Mouse (Mus musculus): ENCODE data around the gene 1700018B08Rik.

1700018B08Rik gene

DNA sequence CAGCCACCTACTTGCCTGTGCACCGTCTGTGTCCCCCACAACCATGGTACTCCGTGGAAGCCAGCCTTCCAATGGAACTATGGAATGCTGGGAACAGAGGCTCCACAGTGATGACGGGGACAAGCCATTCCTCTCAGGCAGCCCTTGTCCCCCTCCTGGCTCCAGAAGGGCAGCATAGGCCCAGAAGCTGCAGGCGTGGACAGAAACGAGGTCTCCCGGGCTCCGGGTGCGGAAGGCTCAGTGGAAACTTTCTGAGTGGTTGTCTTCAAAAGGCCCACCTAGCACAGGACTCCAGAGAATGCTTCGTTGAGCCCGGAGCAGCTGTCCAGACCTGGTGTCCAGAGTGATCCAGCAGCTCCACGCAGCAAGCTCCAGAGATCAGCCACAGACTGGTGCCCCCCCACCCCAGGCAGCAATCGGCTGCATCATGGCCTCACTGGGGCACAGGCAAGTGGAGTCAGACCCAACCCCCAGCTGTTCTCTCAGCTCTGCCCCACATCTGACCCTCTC is at the start of gene 1700018B08Rik:
TSS of gene 1700018B08Rik (minus strand) at position 45 of the 510 bp plus-strand sequence.
- no peak for DNase-seq (ENCODE audit: low read depth, low spot score)

DNA sequence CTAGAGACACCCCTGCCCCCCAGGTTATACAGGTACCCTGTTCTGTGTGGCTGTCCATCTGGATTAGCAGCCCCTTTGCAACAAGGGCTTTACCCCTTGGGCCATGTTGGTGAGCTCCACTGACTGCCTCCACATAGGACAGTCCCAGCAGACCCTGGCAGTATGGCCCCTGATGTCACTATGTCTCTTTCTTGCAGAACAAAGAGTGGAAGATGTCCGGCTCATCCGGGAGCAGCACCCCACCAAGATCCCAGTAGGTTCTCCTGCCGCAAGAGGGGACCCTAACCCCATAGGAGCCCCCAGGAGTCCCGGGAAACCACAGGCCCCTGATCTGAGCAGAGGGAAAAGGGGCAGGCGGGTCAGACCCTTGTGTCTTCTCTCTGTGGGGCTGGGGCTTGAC is 49.2 kb upstream of the 1700018B08Rik start:
- DNase-seq (ENCODE audit: low read depth, low spot score): no peak

DNA sequence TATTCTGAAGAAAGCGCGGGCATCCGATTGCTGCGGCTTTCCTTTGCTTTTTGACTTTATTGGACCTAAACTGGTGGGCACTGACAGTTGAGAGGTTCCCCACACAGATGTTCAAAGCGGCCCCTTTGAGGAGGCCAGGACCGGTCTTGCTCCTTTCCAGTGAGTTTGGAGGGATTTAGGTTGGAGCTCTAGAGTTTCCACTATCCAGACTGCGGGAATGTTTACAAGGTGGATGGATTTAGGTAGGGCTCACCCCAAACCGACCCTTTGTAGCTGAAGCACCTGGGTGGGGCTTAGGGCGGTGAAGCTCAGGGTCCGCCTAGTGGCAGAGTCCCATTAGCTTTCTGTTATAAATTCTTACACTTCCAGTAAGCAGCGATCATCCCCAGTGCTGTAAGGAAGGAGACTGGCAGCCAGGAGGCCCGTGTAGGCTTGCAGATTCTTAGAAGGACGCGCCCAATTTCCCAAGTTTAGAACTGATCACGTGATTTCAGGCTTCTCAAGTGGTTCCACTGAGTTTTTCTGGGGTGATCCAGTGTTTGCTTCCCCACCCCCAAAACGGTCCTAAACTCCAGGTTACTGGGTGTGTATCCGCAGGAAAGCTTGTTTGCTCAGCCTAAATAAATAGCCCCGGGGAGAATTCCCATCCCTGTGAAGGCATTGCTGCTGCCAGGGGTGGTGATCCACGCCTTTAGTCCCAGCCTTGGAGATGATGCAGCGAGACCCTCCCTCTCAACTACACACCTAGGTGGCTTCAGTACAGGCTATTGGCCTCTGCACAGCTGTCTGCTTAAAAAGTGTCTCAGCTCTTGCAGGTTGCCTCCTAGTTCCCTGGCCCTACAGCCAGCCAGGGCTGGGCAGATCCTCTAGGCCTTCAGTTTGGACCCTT is 47.3 kb upstream of the 1700018B08Rik start:
- DNase-seq (ENCODE audit: low read depth, low spot score): no peak

DNA sequence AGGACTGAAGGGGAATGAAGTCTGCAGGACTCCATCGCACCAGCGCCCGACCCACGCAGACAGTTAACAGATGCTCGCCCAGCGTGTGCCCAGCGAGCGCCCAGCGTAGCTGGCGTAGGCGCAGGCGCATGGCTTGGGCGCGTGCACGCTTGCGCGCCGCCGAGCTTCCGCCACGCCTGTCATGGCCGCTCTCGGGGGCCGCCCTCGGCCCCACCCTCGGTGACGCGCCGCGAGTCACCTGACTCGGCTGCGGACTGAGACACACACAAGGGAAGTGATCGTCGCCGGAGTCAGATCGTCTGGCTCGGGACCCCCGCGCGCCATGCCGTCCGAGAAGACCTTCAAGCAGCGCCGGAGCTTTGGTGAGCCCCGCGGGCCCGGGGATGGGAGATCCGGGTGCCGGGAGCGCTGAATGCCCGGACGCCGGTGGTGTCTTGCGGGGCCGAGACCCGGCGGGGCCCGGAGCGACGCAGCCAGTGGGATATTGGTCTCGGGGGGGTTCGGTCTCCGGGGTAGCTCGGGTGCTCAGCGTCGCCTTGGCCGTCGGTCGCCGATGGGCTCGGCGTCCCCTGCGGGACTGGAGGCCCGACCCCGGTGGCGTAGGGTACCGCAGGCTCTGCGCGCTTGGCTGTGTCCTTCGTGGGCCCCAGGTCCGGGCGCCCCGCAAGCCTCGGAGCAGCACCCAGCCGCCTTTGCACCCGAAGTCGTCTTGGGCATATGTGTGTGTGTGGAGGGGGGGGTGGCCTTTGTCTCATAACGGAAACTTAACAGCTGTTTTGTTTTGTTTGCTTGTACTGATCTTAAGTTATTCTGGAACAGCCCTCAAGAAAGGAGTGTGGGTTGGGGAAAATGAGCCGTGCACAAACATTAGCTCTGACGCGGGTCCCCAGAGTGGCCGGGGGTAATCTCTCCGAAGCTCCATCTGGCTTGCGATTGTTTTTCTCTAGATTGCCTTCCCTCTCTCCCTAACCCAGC is 46.4 kb upstream of the 1700018B08Rik start, which contains the start of gene Map1lc3b:
TSS of gene Map1lc3b (plus strand) at position 159 of the 975 bp plus-strand sequence.
- peak; percentile 89 for DNase-seq (ENCODE audit: low read depth, low spot score)

DNA sequence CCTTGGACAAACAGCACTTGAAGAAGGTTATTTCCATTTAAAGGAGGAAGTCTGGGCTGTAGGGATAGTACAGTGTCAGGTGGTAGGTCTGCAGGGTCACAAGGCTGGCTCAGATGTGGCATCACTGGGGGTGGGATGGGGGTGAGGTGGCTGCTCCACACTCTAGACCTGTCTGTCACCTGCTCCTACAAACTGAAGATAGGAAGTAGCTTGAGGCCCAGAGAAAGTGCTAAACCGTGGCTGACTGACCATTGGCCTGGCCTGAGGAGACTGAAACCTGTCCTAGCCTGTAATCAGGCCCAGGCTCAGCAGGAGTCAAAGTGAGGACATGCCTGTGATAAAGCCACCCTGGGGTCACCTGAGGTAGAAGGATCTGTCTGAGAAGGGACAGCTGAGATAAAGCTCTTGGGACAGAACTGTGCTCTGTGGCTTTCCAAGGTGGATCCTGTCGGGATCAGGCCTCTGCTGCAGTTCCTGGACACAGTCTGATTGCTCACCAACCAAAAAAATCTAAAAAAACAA is 45.1 kb upstream of the 1700018B08Rik start:
- no peak for DNase-seq (ENCODE audit: low read depth, low spot score)

DNA sequence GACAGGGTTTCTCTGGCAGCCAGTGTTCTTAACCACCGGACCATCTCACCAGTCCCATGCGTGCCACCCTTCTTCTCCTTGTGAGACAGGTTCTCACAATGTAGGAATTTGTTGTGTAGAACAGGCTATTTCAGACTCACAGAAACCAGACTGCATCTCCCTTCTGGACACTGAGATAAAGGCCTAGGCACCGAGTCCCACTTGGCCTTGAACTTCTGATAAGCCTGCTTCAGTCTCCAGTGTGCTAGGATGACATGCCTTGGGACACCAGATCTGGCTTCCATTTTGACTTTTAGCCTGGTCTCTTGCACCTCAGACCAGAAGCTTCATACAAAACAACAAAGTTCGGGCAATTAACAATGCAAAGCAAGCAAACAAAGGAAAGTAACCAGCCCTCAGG is 44.6 kb upstream of the 1700018B08Rik start:
- no peak for DNase-seq (ENCODE audit: low read depth, low spot score)

DNA sequence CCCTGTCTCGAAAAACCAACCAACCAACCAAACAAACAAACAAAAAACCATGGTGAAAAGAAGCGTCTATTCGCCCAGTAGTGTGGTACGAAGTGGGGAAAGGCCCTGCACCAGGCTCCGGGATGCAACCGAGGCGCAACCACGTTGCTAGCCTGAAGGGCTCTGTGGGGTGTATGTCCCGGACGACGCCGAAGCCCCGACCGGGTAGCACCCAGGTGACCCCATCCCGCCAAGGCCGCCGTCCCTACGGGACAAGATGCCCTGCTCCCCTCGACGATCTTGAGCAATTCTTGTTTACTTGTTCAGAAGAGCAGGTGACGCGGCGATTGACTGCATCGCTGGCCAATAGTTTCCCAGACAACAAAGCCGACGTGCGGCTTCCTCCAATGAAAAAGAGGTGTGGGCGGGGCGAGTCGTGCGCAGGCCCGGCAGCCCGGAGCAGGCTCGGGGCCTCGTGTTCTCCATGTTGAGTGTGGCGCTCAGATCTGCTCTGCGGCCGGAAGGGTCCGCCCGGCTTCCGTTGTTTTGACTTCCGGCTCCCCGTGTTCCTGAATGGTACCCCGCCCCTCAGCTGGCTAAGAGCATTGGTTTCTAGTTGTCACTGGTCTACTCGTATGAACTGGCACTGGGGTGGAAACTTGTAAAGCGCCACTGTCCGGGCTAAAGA is 41.2 kb upstream of the 1700018B08Rik start:
- peak; percentile 99 for DNase-seq (ENCODE audit: low read depth, low spot score)

DNA sequence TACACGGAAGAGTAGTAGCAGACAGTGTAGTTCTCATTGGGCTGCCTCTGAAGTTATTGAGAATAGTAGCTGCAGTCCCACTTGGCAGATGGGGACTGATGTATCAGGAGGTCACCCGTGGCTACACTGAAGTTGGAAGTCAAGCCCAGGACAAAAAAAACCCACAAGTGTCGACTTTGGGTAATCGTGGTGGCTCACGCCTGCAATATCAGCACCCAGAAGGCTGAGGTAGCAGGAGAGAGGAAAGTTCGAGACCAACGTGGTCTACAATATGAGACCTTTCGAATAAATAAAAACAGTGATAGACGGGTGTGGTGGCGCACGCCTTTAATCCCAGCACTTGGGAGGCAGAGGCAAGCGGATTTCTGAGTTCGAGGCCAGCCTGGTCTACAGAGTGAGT is 40.6 kb upstream of the 1700018B08Rik start:
- DNase-seq (ENCODE audit: low read depth, low spot score): no peak

DNA sequence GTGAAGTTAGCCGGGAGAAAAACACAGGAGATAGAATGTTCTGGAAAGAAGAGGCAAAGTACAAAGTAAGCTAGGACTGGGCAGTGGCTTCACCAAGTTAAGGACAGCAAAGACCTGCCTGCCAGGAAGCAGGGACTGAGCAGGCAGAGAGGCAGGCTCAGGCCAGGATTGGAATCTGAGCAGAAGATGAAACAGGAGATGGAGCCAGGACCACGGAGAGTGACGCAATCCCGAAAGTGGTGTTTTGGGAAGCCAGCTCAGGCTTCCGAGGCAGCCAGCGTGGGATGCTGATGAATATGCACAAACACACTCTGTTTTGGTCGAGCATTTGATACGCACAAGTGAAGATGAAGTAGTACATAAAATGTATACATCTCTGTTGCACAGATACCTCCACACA is 39.5 kb upstream of the 1700018B08Rik start:
- DNase-seq (ENCODE audit: low read depth, low spot score): no peak

DNA sequence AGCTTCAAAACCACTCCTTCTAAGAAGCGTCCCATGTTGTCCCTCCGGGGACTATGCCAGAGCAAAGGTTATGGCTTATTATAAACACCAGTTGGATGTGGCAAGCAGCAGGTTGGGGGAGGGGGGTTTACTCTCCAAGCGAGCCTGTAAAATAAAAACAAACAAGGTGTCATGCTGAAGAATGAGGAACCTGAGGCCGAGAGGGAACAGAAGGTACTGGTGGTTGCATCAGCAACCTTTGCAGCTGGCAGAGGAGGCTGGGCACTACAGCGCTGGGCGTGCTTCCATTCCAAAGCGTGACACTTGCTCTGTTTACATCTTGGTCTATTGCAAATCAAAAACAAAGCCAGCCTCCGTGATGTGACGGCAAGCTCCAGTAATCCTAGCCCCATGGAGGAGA is 36.3 kb upstream of the 1700018B08Rik start:
- no peak for DNase-seq (ENCODE audit: low read depth, low spot score)

DNA sequence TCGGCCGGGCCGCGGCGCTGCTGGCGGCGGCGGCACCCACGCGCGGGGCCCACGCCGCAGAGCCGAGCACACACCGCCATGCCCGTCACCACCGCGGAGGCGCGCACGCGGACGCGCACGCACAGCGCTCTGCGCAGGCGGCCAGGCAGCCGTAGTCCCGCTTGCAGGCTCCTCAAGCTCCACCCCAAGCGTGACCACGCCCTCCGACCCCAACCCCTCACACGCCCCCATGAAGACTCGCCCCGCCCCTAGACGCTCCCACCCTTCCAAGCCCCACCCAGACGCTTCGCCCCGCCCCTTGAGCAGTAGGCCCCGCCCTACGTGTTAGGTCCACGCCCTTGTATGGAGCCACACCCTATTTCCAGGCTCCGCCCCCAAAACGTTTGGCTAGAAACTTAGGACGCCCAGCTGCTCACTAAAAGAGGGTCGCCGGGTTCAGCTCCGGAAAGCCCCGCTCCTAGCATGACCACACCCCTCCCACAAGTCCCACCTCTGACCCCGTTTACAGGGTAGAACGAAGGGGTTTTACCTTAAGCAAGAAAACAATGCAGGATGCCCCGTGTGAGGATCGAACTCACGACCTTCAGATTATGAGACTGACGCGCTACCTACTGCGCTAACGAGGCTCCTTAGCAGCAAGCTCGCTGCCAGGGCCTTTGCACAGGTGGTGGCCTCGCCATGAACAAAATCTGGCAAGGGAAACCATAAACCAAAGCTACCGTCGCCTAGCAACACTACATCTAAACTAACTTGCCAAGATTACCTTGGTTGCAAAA is 34.7 kb upstream of the 1700018B08Rik start, which contains the start of gene Fbxo31:
TSS of gene Fbxo31 (minus strand) at position 131 of the 776 bp plus-strand sequence.
- peak; percentile 94 for DNase-seq (ENCODE audit: low read depth, low spot score)

DNA sequence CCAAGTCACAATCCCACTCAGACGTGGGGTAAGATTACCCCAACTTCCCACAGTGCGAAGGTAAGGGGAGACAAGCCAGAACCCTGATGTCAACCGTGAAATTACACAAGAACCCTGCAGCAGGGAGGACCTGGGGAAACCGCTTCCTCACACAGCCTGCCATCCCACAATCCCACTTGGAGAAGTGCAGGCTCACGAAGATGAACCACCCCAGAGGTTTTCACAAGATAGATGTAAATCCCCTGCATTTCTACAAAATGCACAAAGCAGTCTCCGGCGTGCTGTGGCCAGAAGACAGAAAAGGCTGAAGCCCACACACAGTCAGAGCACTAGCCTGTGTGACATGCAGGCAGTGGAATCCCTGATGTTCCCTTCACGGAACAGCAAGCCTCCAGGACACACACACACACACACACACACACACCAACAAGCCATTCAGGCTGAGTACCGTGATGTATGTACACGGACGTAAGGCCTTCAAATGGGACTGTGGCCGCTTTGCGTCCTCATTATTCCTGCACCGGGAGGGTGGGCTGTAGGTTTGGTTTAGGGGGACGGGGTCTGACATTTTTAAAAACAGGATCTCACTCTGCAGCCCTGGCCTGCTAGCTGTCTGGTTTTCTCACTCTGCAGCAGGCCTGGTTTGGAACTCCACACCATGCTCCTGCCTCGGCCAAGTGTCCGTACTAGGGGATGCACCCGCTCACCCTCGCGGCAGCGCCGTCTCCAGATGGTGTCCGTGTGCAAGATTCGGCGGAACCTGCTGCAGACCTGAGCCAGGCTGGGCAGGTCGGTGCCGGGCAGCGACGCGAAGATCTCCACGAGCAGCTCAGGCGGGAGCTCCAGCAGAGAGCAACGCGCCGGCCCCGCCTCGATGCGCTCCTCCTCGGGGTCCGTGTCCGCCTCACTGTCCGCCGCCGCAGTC is 33.9 kb upstream of the 1700018B08Rik start:
- no peak for DNase-seq (ENCODE audit: low read depth, low spot score)

DNA sequence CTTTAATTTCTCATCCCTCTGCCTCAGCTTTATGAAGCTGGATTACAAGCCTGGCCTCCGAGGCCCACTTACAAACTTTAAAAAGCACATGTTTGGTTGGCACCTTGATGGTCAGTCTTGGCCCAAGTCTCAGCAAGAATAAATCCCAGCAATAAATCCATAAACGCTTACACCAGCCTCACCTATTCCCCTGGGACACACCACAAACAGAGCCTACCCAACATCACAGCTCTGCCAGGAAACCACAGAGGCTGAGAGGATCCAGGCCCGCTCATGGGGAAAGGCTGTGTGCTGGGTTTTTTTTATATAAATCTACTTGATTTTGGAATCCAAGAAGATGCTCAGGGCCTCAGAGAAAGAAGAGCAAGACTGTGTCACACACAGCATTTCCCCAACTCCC is 31.5 kb upstream of the 1700018B08Rik start:
- DNase-seq (ENCODE audit: low read depth, low spot score): no peak

DNA sequence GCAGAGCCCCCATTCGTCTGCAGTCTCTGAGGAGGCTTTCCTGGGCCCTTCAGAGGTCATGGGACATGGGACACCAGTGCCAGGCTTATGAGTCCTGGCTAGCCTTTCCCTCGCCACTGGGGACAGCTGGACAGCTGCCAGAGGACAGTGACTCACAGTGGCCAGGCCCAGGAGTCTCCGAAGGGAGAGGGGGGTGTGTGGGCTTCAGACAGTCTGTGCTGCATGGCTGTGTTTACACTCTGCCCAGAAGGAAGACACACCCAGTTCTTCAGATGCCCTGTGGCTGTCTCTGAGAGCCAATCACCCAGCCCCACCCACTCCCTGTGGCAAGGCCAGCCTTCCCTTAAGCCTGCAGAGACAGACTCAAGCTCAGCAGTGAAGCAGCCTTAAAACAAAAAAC is 29.2 kb upstream of the 1700018B08Rik start:
- DNase-seq (ENCODE audit: low read depth, low spot score): no peak

DNA sequence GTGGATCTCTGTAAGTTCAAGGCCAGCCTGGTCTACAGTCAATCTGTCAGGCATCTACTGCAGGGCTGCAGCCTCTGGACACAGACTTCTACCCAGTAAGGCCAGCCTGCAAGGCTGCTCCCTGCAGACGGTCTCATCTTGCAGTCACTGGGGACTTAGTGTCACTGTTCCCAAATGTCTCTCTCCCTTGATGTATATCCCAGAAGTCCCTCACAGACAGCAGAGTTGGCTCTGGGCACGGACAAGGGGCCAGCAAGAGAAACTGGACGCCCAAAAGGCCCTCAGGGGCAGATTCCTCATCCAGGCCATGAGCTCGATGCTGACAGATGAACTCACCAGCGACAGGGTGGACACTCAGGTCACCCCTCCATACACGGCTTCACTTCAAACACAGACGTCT is 28.0 kb upstream of the 1700018B08Rik start:
- DNase-seq (ENCODE audit: low read depth, low spot score): no peak

DNA sequence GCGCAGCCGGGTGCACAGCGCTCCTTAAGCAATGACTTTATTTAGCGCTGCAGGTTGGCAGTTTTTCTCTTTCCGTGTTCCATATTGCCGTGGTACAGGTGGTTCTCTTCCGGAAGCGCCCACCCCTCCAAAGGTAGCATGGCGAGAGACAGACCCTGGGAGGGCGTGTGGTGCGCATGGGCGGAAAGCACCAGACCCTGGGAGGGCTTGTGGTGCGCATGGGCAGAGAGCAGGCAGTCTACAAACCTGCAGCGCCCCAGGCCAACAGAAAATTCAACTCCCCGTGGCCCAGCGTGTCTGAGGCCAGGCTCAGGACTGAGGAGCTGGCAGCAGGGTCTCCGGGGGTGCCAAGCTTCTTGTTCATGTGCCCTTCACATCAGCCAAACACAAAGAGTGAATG is 26.7 kb upstream of the 1700018B08Rik start:
- DNase-seq (ENCODE audit: low read depth, low spot score): no peak

DNA sequence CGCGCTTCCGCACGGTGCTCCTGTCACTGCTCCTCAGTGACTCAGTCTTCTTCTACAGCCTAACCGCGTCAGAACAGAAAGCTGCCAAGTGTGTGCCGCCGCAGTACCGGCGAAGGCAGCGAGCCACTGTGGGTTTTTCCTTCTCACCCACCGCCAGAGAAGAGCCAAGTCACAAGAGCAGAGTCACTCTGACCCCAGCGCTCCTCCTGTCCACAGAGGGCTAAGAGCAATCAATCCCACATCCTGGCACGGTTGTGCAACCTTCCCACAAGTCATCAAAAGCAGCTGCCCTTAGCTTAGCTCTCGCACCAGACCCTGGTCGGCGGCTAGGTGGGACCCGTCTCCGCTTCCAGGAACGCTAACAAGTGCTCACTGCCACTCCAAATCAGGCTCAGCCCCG is 26.2 kb upstream of the 1700018B08Rik start:
- DNase-seq (ENCODE audit: low read depth, low spot score): no peak

DNA sequence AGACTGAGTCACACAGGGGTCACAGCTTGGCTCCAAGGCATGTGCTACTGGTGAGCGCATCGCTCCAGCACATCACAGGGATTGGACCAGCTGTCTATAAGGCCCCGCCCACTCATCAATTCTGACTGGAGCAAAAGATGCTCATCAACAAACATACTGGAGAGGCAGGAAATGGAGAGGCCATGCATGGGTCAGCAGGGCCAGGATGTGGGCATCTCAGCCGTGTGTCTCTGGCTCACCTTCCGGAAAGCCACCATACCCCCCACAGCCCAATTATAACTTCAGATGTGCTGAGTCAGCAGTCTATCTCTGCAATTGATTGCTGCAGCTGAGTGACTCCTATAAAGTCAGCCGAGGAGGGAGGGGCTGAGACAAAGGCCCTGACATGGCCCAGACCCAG is 24.2 kb upstream of the 1700018B08Rik start:
- no peak for DNase-seq (ENCODE audit: low read depth, low spot score)

DNA sequence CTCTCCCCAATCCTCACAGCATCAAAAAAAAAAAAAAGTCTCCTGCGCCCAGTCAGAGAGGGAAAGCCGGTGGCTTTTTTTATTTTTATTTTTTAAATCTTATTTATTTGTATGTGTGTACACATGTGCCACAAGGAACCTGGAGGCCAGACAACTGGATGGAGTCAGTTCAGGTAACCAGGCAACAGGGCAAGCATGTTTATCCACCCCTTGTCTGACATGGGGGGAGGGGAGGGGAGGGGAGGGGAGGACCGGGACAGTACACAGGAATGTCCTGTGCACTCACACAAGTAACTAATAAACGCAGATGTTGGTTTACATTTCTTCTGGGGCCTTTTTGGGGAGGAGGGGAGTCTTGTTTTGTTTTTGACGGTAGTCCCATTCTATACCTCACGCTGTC is 19.6 kb upstream of the 1700018B08Rik start:
- no peak for DNase-seq (ENCODE audit: low read depth, low spot score)
